Mouse (Mus musculus) cerebellum, adult 2 months (tissue): ENCODE measurements around the gene Prok2.

Source experiments
- CTCF ChIP-seq: fragments of 200-500 bp; IDR thresholded peaks from 2 replicates; pipeline ENCODE4 v1.5.1; 2011; ENCODE audit warnings: low read depth, mild to moderate bottlenecking, control low read depth, low read length, moderate library complexity, borderline replicate concordance; ENCODE audit not compliant: insufficient read depth
- POLR2A ChIP-seq: fragments of 200-500 bp; IDR thresholded peaks from 2 replicates; pipeline ENCODE4 v1.6.1; 2011; ENCODE audit warnings: low read length, control low read depth, borderline replicate concordance; ENCODE audit not compliant: insufficient read depth

DNA sequence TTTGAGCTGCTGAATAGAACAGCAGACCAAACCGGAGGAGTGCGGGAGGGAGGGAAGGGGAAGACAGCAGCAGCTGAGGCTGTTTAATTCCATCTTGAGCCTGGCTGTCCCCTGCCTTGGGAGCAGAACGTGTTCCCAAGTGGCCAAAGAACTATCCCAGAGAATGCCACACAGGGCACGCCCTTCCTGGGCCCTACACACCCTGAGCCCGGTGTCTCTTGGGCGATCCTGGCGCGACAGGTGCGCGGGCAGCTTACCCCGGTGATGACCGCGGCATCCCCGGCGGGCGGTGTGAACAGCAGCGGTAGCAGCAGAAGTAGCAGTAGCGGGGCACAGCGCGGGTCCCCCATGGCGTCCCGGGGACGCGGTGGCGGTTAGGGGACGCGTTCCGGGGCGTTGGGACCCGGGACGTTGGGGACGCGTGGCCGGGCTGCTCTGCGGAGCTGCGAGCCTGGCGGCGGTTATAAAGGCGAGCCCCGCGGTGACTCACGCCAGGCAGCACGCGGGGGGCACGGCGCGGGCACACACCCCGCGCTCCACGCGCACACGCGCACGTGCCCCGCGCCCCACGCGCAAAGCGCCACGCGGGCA lies at the start of gene Prok2:
- TF ChIP-seq CTCF (no peak), POLR2A (no peak)
